Mouse (Mus musculus): ENCODE data around the gene Gp9. TPM values are rescaled to one million over a fixed set of nuclear protein-coding genes. Genes with fewer than 3 reads are reported as not detected.

The Gp9 gene
- polyA plus RNA-seq, 1 experiment from 2014 or later = 0.50 TPM

GRCm38 (mm10) chr6:87736923-87737322 lies 40.9 kb upstream of the Gp9 start:
- no peak overlapping the region for H3K9ac ChIP-seq (ENCODE audit: low read depth, low read length)
- no peaks in the 10 kb centered on the region for H3K9me3 ChIP-seq (replicated peaks; ENCODE audit: control insufficient read depth, low read length, poor library complexity, severe bottlenecking)
- ATAC-seq = no peak
- H3K36me3 ChIP-seq (ENCODE audit: control insufficient read depth, insufficient read depth, low read length) = no peaks in the 10 kb centered on the region
- 84% methylated on average over 4 of the region's 4 CpGs for WGBS
- no peak overlapping the region for H3K4me3 ChIP-seq (ENCODE audit: low read depth, low read length)
- peaks cover 16% of the 10 kb centered on the region for H3K27me3 ChIP-seq (ENCODE audit: control insufficient read depth, insufficient read depth, low read depth, low read length)
- no peak overlapping the region for H3K27ac ChIP-seq (ENCODE audit: low read length)
- H3K4me1 ChIP-seq (ENCODE audit: control insufficient read depth, insufficient read depth, low read length) = peaks cover 14% of the 10 kb centered on the region
- no peak overlapping the region for H3K4me2 ChIP-seq (ENCODE audit: low read length)

GRCm38 (mm10) chr6:87737921-87738626 lies 39.8 kb upstream of the Gp9 start:
- WGBS = 23% methylated on average over 4 of the region's 4 CpGs
- Histone ChIP-seq H3K27me3 (ENCODE audit: control insufficient read depth, insufficient read depth, low read depth, low read length) (peaks cover 15% of the 10 kb centered on the region), H3K4me3 (ENCODE audit: low read depth, low read length) (no peak overlapping the region)

GRCm38 (mm10) chr6:87739898-87740297 lies 38.0 kb upstream of the Gp9 start:
- H3K4me3 ChIP-seq (ENCODE audit: low read depth, low read length) = no peak overlapping the region
- H3K4me1 ChIP-seq (ENCODE audit: control insufficient read depth, insufficient read depth, low read length) = no peaks in the 10 kb centered on the region
- no peak for ATAC-seq
- 58% methylated on average over 6 of the region's 6 CpGs for WGBS
- no peak overlapping the region for H3K9ac ChIP-seq (ENCODE audit: low read depth, low read length)
- H3K4me2 ChIP-seq (ENCODE audit: low read length) = no peak overlapping the region
- H3K36me3 ChIP-seq (ENCODE audit: control insufficient read depth, insufficient read depth, low read length) = no peaks in the 10 kb centered on the region
- no peaks in the 10 kb centered on the region for H3K27me3 ChIP-seq (ENCODE audit: control insufficient read depth, insufficient read depth, low read depth, low read length)
- H3K9me3 ChIP-seq (replicated peaks; ENCODE audit: control insufficient read depth, low read length, poor library complexity, severe bottlenecking) = no peaks in the 10 kb centered on the region
- H3K27ac ChIP-seq (ENCODE audit: low read length) = no peak overlapping the region

More at GRCm38 (mm10) chr6:87737921-87738626, 39.8 kb upstream of the Gp9 start:
- ATAC-seq = no peak
- no peak overlapping the region for H3K4me2 ChIP-seq (ENCODE audit: low read length)
- H3K27ac ChIP-seq (ENCODE audit: low read length) = no peak overlapping the region
- H3K9ac ChIP-seq (ENCODE audit: low read depth, low read length) = no peak overlapping the region
- H3K36me3 ChIP-seq (ENCODE audit: control insufficient read depth, insufficient read depth, low read length) = no peaks in the 10 kb centered on the region
- H3K9me3 ChIP-seq (replicated peaks; ENCODE audit: control insufficient read depth, low read length, poor library complexity, severe bottlenecking) = no peaks in the 10 kb centered on the region
- H3K4me1 ChIP-seq (ENCODE audit: control insufficient read depth, insufficient read depth, low read length) = peaks cover 5% of the 10 kb centered on the region

- H3K9me3 ChIP-seq (replicated peaks; ENCODE audit: control insufficient read depth, low read length, poor library complexity, severe bottlenecking) = no peaks in the 10 kb centered on the region
- H3K27ac ChIP-seq (ENCODE audit: low read length) = no peak overlapping the region
- H3K27me3 ChIP-seq (ENCODE audit: control insufficient read depth, insufficient read depth, low read depth, low read length) = no peaks in the 10 kb centered on the region
- H3K4me2 ChIP-seq (ENCODE audit: low read length) = no peak overlapping the region
- H3K9ac ChIP-seq (ENCODE audit: low read depth, low read length) = no peak overlapping the region
- H3K4me1 ChIP-seq (ENCODE audit: control insufficient read depth, insufficient read depth, low read length) = no peaks in the 10 kb centered on the region
- no peak for ATAC-seq
- H3K4me3 ChIP-seq (ENCODE audit: low read depth, low read length) = no peak overlapping the region
- no peaks in the 10 kb centered on the region for H3K36me3 ChIP-seq (ENCODE audit: control insufficient read depth, insufficient read depth, low read length)
These were observed 37.4 kb upstream of the Gp9 start for GRCm38 (mm10) chr6:87740496-87740895.

GRCm38 (mm10) chr6:87741978-87742377 lies 35.9 kb upstream of the Gp9 start:
- Histone ChIP-seq H3K27me3 (ENCODE audit: control insufficient read depth, insufficient read depth, low read depth, low read length) (no peaks in the 10 kb centered on the region), H3K36me3 (ENCODE audit: control insufficient read depth, insufficient read depth, low read length) (no peaks in the 10 kb centered on the region), H3K27ac (ENCODE audit: low read length) (no peak overlapping the region), H3K9ac (ENCODE audit: low read depth, low read length) (no peak overlapping the region), H3K4me2 (ENCODE audit: low read length) (no peak overlapping the region), H3K4me1 (ENCODE audit: control insufficient read depth, insufficient read depth, low read length) (no peaks in the 10 kb centered on the region), H3K9me3 (replicated peaks; ENCODE audit: control insufficient read depth, low read length, poor library complexity, severe bottlenecking) (no peaks in the 10 kb centered on the region), H3K4me3 (ENCODE audit: low read depth, low read length) (no peak overlapping the region)
- WGBS = 98% methylated on average over 8 of the region's 8 CpGs
- ATAC-seq = no peak

GRCm38 (mm10) chr6:87742804-87743203 lies 35.1 kb upstream of the Gp9 start:
- Histone ChIP-seq H3K4me1 (ENCODE audit: control insufficient read depth, insufficient read depth, low read length) (no peaks in the 10 kb centered on the region), H3K9ac (ENCODE audit: low read depth, low read length) (no peak overlapping the region), H3K27me3 (ENCODE audit: control insufficient read depth, insufficient read depth, low read depth, low read length) (no peaks in the 10 kb centered on the region), H3K4me3 (ENCODE audit: low read depth, low read length) (no peak overlapping the region), H3K4me2 (ENCODE audit: low read length) (no peak overlapping the region), H3K27ac (ENCODE audit: low read length) (no peak overlapping the region), H3K9me3 (replicated peaks; ENCODE audit: control insufficient read depth, low read length, poor library complexity, severe bottlenecking) (no peaks in the 10 kb centered on the region), H3K36me3 (ENCODE audit: control insufficient read depth, insufficient read depth, low read length) (no peaks in the 10 kb centered on the region)
- ATAC-seq = no peak
- 79% methylated on average over 5 of the region's 5 CpGs for WGBS

GRCm38 (mm10) chr6:87743281-87743680 lies 34.6 kb upstream of the Gp9 start:
- ATAC-seq = no peak
- 64% methylated on average over 5 of the region's 5 CpGs for WGBS

GRCm38 (mm10) chr6:87744632-87745031 lies 33.2 kb upstream of the Gp9 start:
- no peak for ATAC-seq
- H3K9ac ChIP-seq (ENCODE audit: low read depth, low read length) = no peak overlapping the region
- H3K27me3 ChIP-seq (ENCODE audit: control insufficient read depth, insufficient read depth, low read depth, low read length) = no peaks in the 10 kb centered on the region
- H3K27ac ChIP-seq (ENCODE audit: low read length) = no peak overlapping the region
- H3K4me3 ChIP-seq (ENCODE audit: low read depth, low read length) = no peak overlapping the region
- 89% methylated on average over 3 of the region's 3 CpGs for WGBS
- no peaks in the 10 kb centered on the region for H3K36me3 ChIP-seq (ENCODE audit: control insufficient read depth, insufficient read depth, low read length)
- H3K9me3 ChIP-seq (replicated peaks; ENCODE audit: control insufficient read depth, low read length, poor library complexity, severe bottlenecking) = no peaks in the 10 kb centered on the region
- H3K4me1 ChIP-seq (ENCODE audit: control insufficient read depth, insufficient read depth, low read length) = no peaks in the 10 kb centered on the region
- no peak overlapping the region for H3K4me2 ChIP-seq (ENCODE audit: low read length)

More at GRCm38 (mm10) chr6:87743281-87743680, 34.6 kb upstream of the Gp9 start:
- H3K36me3 ChIP-seq (ENCODE audit: control insufficient read depth, insufficient read depth, low read length) = no peaks in the 10 kb centered on the region
- no peaks in the 10 kb centered on the region for H3K27me3 ChIP-seq (ENCODE audit: control insufficient read depth, insufficient read depth, low read depth, low read length)
- no peaks in the 10 kb centered on the region for H3K4me1 ChIP-seq (ENCODE audit: control insufficient read depth, insufficient read depth, low read length)
- H3K9ac ChIP-seq (ENCODE audit: low read depth, low read length) = no peak overlapping the region
- H3K9me3 ChIP-seq (replicated peaks; ENCODE audit: control insufficient read depth, low read length, poor library complexity, severe bottlenecking) = no peaks in the 10 kb centered on the region
- no peak overlapping the region for H3K4me3 ChIP-seq (ENCODE audit: low read depth, low read length)
- no peak overlapping the region for H3K27ac ChIP-seq (ENCODE audit: low read length)
- H3K4me2 ChIP-seq (ENCODE audit: low read length) = no peak overlapping the region

- whole genome bisulfite sequencing = 36% methylated on average over 1 of the region's 1 CpGs
- no peak for ATAC-seq
- H3K36me3 ChIP-seq (ENCODE audit: control insufficient read depth, insufficient read depth, low read length) = no peaks in the 10 kb centered on the region
- no peak overlapping the region for H3K27ac ChIP-seq (ENCODE audit: low read length)
- H3K4me3 ChIP-seq (ENCODE audit: low read depth, low read length) = no peak overlapping the region
- H3K9ac ChIP-seq (ENCODE audit: low read depth, low read length) = no peak overlapping the region
- H3K9me3 ChIP-seq (replicated peaks; ENCODE audit: control insufficient read depth, low read length, poor library complexity, severe bottlenecking) = no peaks in the 10 kb centered on the region
- no peaks in the 10 kb centered on the region for H3K4me1 ChIP-seq (ENCODE audit: control insufficient read depth, insufficient read depth, low read length)
- H3K27me3 ChIP-seq (ENCODE audit: control insufficient read depth, insufficient read depth, low read depth, low read length) = no peaks in the 10 kb centered on the region
- no peak overlapping the region for H3K4me2 ChIP-seq (ENCODE audit: low read length)
These were observed 32.6 kb upstream of the Gp9 start for GRCm38 (mm10) chr6:87745301-87745700.

All from midbrain, embryonic 16.5 days (tissue).